Mouse (Mus musculus): ENCODE measurements around the gene Prkce.

The Prkce gene

DNA sequence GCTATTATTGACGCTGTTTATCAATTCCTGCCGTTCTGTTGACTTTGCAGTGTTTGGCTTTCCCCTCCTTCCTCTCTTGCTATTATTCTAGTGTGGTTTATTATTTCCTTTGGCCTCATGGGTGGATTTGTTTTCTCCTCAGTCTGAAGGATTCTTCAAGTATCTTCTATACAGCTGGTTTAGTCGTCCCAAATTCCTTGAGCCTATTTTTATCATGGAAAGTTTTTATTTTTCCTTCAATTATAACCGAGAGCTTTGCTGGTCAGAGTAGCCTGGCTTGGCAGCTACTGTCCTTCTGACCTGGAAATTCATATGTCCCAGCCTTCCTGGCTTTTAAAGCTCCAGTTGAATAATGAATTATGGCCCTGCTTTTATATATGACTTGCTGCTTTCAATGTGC is 361.8 kb downstream of the Prkce start:
- no peak for DNase-seq

DNA sequence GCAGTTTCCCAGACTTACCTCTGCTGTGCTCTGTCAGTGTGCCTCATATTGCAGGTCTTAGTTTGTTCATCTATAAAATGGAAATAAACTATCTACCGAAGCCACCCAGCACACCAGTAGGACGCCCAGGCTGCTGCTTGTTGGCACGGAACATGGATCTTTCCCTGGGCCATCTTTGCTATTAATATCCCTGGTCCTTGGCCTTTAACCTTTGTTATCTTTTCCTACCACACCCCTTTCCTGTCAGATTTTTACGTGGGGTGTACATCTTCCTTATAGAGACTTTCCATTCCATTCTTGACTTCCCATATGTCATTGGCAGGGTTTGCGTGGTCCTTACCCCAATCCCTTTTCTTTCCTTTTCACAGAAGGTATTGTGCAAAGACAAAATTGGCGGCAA is 363.6 kb downstream of the Prkce start:
- no peak for DNase-seq

DNA sequence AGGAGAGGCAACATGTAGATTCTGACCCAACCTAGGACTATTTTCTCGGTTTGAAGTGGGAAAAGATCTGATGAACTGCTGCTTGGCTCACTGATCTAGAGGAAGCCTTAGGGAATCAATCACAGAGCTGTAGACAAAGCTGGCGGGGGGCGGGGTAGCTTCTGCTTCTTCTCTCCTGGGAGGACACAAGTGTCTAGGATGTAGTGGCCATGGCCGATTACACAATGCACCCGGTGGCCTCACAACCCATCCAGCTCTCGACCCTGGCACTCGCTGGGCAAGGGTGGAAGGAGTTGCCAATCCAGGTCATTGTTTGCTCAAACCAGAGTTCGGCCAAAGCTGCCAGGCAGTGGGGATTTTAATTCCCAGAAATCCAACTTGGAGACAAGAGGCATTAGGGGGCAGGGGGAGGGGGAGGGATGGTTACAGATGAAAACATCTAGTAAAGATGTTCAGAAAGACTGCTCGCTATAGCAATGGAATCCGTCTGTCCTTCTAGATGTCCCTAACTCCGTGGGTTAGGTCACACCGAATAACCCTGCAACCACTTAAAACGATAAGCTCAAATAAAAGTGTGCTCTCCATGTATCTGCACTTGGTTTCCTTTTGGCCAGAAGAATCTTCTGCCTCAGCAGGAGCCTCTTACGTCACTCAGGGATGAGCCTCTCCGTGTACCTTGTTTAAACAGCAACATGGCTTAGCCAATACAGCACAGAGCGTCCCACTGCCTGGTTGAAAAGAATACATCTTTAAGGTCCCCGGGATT is 365.4 kb downstream of the Prkce start:
- DNase-seq = no peak

DNA sequence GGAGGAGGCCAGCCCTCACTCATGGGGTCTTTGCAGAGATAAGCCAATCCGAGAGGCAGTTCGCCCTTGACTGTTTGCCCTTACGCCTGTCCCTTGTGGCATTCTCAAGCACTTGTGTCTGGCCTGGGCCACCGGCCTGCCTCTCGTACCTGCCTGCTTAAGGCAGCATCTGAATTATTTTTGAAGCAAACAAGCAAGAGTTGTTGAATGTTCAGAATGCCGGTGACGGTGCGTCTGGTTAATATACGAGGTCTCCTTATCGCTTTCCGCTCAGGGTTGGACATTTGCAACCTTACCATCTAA is 365.9 kb downstream of the Prkce start:
- no peak for DNase-seq

DNA sequence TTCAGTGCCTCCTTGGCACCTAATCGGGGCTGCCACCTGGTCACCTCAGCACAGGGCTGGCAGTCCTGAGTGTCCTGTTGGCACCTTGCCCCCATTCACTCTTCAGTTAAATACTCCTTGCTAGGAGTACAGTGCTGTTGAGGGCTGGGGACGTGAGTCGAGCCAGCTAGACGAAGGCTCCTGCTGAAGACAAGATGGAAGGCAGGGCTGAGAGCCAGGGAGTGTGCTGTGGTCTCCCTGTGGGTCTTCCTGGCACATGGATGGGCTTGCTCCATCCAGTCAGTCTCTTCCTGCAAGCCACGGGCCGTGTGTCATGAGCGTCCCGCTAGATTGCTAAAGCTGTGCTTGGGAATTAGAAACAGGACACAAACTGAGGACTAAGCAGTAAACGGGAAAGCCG is 367.5 kb downstream of the Prkce start:
- DNase-seq = no peak

DNA sequence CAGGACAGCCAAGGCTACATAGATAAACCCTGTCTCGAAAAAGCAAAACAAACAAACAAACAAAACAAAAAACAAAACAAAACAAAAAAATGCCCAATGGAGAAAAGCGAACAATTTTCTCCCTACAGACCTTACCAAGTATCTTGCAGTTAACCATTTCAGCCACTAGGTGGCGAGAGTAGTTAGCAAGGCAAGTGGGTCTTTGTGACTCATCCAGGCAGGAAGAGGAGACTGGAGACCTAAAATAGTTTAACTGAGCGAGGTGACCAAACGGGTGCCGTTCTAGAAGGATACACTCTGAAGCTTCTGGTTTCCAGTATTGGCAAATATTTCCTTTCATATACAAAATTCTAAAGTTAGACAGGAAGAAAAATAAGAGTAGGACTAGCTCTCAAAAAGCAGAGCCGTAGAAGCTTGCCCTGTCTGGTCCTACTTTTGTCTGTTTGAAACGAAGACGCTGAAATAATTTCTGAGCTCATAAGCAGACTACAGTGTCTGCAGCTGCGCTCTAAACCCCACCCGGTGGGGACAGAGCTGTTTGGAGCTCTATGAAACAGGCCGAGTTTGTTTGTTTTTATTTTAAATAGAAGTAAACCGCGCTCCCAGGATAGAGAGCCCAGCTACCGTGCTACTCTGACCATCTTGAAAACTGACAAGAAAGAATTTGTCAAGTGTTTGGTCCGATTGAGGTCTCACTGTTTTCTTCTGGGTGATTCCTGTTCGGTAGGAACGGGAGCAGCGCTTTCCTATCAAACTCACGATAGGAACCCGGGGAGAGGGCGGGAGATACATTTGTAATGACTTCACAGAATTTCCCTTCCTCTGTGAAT is 368.5 kb downstream of the Prkce start:
- peak; percentile 71 to 75 for DNase-seq

DNA sequence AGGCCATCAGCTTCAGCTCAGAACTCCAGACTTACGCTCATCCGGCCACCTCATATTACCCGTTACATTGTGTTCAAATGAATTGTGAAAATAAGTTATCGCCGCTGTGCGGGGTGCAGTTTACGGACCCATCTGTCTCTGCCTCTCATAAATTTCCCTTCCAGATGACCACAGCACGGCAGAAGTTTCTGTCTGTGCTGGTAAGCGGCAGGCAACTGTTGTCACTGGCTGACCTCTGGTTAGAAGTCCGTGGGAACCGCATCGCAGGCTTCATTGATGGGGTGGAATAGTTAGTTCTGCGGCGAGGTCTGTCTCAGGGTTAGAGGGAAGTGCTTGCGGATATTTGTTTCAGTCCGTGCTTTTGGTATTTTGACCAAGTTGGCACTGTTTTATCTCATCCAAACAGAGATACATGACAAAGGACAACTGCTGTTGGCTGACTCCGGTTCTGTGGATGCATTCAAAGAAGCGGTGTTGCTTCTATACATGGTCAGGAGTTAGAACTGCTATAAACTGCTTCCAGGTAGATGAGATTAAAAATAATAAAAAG is 372.4 kb downstream of the Prkce start:
- DNase-seq = no peak

DNA sequence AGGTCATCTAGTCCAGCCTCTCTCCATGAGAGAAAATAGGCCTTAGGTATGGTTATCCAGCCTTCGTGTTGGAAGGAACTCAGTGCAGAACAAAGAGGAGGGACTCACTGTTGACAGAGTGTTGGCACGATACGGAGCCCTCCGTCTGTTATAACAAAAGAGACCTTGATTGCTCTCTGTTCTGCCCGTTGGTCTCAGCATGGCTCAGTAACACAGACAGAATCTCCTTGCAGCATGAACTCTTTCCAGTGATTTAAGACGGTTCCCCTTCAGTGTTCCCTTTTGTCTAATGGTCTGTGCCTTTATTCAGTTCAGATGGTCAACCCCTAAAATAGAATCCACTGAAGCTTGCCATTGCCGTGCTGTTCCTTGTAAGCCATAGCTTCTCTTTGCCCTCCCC is 378.9 kb downstream of the Prkce start:
- no peak for DNase-seq

DNA sequence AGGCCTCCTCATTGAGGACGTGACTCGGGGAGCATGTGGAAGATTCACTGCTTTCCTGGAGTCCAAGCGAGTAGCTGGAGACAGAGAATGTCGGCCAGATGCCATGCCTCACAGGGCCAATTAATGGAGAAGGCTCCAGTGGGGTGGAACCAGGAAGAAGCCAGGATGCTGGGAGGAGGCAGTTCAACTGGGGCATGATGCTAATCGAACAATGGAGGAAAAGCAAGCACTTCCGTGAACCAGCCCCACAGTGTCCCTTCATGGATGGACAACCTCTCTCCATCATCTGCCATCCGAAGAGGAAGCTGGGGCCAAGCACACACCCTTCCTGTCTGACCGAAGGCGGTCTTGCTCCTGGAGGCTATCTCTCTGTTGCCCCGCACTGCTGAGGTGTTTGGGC is 381.5 kb downstream of the Prkce start:
- DNase-seq = no peak

DNA sequence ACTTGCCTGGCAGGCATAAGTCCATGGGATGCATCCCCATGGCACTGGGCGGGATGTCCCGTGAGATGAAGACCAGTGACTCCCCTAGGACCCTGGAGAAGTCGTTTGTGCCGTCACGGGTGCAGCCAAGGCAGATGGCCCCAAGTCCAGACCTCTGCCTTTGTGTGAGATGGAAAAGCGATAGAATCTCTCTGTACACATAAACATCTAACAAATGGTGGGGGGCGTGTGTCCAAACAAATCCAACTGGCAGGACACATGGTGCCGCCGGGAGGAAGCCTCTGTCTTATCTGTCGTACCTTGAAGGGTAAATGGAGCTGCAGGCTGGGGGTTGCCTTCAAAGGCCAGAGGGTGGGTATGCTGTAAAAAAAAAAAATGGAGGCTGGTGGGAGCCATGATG is 384.0 kb downstream of the Prkce start:
- no peak for DNase-seq

DNA sequence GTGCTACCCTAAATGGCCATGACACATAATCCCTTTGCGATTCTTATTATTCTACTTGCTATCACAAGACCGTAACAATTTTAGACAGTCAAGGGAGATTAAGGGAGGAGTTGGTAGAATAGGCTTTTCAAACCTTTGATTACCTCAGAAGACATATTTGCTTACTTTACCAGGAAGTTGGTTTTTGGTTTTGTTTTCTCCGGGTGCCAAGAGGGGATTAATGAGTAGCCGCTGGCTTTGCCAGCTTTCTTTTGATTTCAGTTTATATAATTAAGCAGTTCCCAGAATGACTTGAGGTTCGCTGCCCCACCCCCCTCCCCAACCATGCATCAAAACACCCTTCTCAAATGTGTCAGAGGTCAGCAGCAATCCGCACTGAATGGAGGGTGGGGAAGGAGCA is 384.4 kb downstream of the Prkce start:
- DNase-seq = no peak

DNA sequence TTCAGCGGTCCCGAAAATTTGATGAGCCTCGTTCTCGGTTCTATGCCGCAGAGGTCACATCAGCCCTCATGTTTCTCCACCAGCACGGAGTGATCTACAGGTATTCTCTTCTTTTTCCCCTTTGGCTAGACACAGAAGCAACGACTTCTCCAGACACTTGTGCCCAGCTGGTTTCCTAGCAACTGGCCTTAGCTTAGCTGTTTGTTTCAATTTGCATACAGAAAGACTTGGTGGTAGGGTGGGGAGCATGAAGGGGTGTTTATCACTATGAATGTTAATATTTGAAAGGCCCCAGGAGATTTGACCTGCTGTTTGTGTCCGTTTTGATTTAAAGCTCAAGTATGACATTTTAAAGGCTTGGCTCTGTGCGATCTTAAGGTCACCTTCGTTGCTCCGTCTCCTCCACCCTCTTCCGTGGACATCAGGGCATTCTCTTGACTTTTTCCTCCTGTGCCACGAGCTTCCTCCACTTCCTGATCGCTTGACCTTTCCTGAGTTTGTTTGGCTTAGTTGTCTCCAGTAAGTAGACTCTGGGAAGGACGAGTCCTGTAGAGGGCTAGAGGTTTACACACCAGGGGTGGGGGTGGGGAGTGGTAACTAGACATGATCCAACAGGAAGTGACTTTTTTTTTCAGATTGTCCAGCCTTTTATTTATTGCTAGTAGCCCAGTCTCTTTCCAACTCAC is 391.8 kb downstream of the Prkce start:
- DNase-seq = no peak

DNA sequence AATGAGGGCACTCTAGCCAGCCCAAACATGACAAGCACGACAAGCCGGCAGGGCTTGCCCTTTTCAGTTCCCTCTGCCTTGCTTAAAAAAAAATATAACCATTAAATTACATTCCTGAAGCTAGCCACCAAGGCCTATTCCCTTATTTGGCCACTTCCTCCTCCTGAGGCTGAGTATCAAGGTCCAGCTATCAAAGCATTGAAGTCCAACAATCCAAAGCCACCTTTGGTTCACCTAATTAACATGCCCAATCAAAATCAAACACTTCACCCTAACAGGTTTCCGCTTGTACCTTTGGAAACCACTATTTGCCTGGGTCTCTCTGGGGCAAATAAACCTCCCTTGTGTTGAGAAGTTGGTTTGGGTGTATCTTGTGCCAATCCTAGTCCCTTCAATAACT is 392.9 kb downstream of the Prkce start:
- DNase-seq = no peak

DNA sequence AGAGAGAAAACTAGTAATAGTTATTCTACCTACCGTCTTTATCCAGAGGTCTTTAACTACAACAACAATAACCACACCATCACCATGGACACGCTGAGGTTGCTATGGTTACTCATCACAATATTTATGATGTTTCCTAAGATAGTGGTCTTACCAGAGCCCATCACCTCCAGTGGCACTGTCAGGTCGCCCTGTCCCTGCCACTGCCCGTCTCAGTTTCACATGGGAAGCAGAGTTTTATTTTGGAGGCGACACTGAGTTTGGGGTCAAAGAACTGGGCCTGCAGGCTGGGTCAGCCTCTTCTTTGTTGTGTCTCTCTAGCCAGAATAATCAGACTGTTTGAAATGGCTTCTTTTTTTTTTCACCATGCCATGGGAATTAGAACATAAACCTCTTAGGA is 402.9 kb downstream of the Prkce start:
- no peak for DNase-seq

DNA sequence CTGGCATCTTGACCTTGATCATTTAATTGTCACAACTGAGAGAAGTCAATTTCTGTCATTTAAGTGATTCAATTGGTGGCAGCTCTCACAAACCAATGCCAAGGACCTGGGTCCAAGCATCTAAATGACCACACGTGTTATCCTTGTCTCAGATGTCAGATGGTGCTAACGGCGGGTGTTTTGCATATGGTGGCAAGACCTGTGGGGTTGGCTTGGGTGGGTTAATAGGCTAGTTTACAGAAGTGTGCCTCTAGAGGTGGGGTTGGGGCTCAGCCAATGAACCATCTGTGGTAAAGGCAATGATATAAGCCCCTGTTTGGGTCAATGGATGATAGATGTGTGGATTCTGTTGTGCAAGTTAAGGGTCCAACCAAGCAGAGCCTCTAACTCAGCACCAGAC is 403.7 kb downstream of the Prkce start:
- no peak for DNase-seq

DNA sequence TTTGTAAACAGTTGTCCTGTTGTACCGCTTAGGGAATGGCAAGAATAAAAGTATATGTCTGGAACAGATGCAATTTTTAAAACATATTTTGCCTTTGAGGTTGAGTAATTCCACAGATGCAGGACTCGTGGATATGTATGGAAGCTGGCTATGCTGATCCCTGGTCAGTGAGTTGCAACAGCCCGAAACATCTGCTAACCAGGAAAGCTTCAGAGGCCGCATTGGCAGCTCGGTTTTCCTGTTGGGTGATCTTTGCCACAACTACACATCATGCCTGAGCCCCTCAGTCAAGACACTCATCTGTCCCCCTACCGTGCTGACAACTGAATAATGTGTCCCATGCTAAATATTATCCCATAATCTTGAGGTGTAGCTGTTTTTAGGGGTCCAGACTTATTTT is 404.6 kb downstream of the Prkce start:
- no peak for DNase-seq

DNA sequence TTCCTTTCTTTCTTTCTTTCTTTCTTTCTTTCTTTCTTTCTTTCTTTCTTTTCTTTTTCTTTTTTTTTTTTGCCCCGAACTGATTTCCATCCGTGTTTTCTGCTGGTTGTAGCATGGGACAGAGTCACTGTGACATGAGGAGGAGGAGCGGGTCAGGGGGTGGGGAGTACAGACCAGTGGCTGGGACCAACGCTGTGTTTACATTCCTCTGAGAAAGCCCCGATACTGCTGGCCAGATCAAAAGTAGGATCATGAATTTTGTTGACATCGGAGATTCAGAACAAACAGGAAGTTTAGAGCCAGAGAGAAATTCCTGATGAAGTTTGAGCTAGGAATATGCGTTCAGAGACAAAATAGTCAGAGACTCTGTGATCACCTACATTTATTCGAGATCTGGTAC is 405.0 kb downstream of the Prkce start:
- DNase-seq = no peak

DNA sequence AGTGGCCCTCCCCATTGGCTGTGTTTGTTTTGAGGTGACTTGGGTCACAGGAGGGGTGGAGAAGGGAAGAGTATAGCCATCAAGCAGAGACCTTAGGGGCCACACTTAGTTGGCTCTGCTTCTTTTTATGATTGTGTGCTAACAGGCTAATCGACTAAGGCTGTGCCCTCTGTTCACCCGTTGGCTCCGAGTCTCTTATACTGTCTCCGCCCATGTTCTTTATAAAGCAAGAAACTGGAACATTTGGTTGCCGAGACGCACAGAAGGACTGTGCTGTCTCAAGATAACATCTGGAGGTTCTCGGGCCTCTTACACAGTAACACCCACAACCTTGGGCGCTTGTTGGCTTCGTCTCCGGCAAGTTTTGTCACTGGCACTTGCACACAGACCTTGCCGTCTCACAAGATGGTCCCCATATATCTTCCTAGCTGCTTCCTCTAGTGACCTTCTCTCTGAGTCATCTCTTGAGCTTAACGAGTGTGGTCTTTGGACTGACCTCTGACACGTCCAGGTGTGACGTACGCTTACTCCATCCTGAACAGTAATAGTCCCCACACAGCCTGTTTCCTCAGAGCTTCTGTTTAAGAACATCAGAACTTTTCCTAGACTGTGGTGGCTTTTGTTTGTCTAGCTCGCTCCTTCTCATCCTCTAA is 406.1 kb downstream of the Prkce start:
- no peak for DNase-seq

DNA sequence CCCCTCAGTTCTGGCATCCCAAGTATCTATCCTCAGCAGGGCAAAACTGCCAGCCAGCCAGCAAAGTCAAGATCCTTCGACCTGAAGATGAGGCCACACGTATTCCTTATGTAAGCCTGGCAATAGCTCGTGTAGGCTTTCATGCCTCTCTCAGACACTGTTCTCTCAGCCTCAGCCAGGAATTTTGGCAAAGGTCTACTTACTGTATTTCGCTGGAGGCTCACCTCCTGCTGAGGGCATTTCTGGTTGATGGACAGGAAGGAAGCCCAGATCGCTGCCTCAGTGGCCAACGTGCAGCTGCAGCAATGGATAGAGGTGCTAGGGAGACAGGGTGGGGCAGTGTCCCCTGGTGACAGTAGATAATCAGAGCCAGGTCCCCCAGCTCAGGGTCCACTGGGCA is 413.1 kb downstream of the Prkce start:
- DNase-seq = no peak

DNA sequence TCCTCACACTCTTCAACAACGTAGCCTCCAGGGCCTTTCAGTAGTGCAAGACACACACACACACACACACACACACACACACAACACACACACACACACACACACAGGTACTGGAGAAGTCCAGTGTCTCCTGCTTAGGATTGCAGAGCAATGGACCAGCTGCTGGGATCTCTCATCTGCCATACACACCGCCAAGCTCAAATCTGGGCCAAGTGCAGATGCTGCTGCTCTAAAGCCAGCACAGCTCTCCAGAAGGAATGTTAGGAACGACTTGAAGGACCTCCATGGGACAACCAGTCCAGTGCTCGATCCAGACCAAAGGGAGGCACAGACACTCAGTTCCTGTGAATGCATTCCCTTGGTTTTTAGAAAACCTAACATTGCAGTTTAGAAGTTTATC is 414.8 kb downstream of the Prkce start:
- DNase-seq = no peak

DNA sequence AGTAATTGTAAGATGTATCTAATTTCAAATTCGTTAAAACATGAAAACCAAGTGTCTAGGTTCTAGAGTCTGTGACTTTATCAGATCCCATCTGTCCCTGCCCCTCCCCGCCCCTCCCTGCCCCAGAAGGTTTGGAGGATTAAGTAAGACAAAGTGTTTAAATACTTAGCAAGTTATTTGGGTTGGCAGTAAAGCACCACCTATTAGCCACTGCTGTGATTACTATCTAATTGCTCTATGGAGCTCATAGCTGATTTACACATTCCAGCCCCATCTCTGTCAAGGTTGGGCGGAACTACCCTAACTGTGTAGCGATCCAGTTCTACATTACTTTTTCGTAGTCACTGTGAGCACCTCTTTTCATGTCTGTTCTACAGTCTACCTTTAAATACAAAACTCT is 418.9 kb downstream of the Prkce start:
- DNase-seq = no peak

DNA sequence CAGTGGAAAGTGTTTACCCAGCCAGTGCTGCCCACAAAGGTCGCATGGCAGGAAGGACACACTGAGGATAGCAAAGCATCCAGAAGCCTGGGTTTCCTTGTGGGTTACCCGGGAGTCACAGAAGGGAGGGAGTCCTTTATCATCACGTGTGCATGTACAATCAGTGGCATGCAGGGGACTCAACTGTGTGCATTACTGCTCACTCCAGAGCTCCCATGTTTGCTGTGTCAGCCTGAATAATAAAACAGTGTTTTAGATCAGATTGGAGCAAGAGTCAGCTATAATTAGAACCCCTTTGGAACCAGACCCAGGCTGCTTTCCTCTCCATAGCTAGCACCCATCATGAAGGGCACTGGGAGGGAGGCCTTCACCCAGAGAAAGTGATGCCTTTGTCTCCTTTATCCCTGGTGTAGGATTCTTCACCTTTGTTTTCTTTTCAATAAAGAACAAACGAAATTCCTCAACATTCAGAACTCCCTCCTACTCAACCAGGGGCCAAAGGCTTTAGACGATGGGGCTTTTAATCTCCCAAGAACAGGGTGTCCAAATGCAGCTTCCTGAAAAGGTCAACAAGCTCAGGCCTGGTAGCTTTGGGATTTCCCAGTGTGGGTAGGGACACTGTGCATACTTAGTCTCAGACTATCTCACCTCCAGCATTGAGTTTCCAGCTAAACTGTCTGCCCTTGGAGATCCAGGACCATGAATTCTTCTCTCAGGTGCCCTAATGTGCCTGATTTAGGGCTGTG is 421.3 kb downstream of the Prkce start:
- no peak for DNase-seq

DNA sequence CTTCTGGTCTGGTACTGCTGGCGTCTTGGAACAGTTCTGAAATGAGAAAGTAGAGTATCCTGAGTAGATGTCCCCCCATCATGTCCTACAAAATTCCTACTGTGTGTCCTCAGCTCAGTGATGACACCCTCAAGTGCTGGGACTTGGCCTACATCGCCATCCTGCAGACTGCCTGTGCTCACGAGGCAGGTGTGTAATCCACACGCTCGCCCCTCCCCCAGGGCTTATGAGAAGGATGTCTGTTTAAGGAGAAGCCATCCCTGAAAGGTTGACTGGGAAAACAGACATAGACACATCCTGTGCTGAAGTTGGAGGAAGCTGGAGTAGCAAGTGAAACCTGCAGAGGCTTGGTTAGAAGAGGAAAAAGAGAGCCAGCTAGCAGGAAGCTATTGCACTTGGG is 422.1 kb downstream of the Prkce start:
- DNase-seq = no peak

All from B cell, adult 2 months (primary cell).